Mouse (Mus musculus): ENCODE measurements around the gene Fhit. TPM values are rescaled to one million over a fixed set of nuclear protein-coding genes. Genes with fewer than 3 reads are reported as not detected.

The Fhit gene
- polyA plus RNA-seq, 1 experiment from 2014 or later = 6.7 TPM

DNA sequence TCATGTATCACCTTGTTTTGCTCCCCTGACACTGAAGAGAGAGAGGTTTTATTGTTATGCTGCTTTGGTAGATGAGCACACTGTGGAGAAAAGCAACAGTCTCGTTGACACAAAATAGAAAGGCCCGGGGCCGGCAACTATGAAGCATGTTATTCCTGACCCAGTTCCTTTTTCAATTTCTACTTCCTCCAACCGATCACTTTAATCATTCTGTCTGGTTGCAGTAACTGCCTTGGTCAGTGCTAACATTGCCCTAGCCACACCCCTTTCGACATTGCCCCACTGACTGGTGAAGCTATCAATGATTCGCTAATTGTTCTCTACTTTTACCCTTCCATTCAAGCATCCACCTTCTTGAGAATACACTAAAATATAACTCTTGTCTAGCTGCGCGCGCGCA is 1028.0 kb downstream of the Fhit start:
- Histone ChIP-seq H3K36me3 (no peaks in the 10 kb centered on the region), H3K4me3 (no peak overlapping the region), H3K27me3 (no peaks in the 10 kb centered on the region), H3K27ac (replicated peaks) (no peak overlapping the region), H3K4me2 (replicated peaks) (no peak overlapping the region), H3K9me3 (no peaks in the 10 kb centered on the region), H3K9ac (replicated peaks) (no peak overlapping the region), H3K4me1 (no peaks in the 10 kb centered on the region)
- 93% methylated on average over 10 of the region's 10 CpGs for WGBS
- no peak for ATAC-seq (ENCODE audit: low FRiP score, low read depth)

DNA sequence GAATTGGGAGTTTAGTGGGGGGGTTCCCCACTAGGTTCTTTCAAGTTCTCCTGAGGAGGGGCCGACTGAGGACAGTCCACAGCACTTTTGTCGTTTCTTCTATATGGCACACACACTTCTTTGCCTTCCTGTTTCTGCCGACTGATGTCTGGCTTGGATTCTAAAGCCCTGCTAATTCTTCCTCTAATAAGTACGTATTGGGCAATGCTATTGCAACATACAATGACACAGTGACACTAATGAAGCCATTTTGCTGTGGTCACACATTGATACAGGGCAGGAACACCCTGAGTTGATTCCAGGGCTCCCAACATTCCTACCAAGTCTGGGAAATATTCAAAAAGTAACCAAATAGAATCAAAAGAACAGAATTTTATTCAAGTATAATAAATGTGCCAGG is 1032.2 kb downstream of the Fhit start:
- Histone ChIP-seq H3K4me3 (no peak overlapping the region), H3K4me2 (replicated peaks) (no peak overlapping the region), H3K9me3 (no peaks in the 10 kb centered on the region), H3K27ac (replicated peaks) (no peak overlapping the region), H3K4me1 (no peaks in the 10 kb centered on the region), H3K36me3 (no peaks in the 10 kb centered on the region), H3K27me3 (no peaks in the 10 kb centered on the region), H3K9ac (replicated peaks) (no peak overlapping the region)
- no peak for ATAC-seq (ENCODE audit: low FRiP score, low read depth)
- 88% methylated on average over 4 of the region's 4 CpGs for WGBS

DNA sequence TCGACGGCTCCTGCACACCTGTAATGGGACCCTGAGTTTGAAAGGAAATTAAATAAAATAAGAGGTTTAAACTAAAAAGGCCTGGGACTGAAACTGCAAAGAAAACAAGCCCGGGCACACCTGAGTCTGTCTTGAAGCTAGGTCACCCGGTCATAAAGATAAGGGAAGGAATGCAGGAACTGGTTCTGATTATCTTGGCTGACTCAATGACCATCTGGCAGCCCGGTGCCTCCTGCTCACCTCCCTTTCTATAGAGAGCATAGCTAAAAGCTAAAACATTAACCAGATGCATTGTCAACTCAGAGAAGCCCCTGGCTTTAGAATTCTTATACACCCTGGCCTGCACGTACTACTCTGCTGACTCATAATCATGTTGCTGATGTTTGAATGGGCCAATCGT is 1032.7 kb downstream of the Fhit start:
- Histone ChIP-seq H3K27ac (replicated peaks) (no peak overlapping the region), H3K9me3 (no peaks in the 10 kb centered on the region), H3K9ac (replicated peaks) (no peak overlapping the region), H3K36me3 (no peaks in the 10 kb centered on the region), H3K4me3 (no peak overlapping the region), H3K4me2 (replicated peaks) (no peak overlapping the region), H3K4me1 (no peaks in the 10 kb centered on the region), H3K27me3 (no peaks in the 10 kb centered on the region)
- ATAC-seq (ENCODE audit: low FRiP score, low read depth) = no peak
- WGBS = 88% methylated on average over 7 of the region's 7 CpGs

DNA sequence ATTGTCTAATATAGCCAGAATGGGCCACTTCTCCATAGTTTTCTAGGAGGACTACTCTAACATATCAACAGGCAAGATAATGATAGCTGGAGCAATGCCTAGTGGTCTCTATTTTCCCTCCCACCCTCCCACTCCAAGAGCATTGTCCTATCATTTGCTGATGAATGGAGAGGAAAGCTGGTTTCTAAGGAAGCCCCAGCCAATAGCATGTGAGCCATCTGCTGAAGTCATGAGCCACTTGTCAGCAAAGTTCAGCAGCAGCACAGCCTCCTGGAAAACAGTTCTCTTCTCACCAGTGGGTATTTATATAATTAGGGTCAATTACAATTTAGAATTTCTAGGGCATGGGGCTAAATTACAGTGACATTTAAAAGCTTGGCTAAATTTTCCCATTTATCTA is 1035.3 kb downstream of the Fhit start:
- no peak overlapping the region for H3K27ac ChIP-seq (replicated peaks)
- no peak overlapping the region for H3K4me3 ChIP-seq
- no peaks in the 10 kb centered on the region for H3K4me1 ChIP-seq
- no peaks in the 10 kb centered on the region for H3K9me3 ChIP-seq
- no peaks in the 10 kb centered on the region for H3K27me3 ChIP-seq
- no peaks in the 10 kb centered on the region for H3K36me3 ChIP-seq
- ATAC-seq (ENCODE audit: low FRiP score, low read depth) = no peak
- H3K9ac ChIP-seq (replicated peaks) = no peak overlapping the region
- no peak overlapping the region for H3K4me2 ChIP-seq (replicated peaks)

DNA sequence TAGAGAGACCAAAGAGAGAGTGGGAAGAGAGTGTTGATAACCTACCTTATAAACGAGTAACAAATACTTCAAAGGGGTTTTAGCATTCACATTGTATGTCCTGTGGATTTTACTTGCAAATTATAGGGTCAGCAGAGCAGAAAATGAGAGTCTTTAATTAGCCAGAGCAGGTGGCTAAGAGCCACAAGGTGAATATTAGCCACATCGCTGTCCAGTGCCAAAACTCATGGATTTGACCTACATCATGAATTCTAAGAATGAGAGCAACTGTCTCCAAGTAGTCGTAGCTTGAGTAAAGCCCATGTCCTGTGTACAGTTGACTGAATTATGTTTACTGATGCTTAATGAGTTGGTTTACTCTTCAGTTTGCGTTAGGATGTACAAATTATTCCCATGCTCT is 1039.7 kb downstream of the Fhit start:
- 78% methylated on average over 4 of the region's 4 CpGs for WGBS
- no peaks in the 10 kb centered on the region for H3K27me3 ChIP-seq
- H3K9me3 ChIP-seq = no peaks in the 10 kb centered on the region
- H3K4me1 ChIP-seq = no peaks in the 10 kb centered on the region
- H3K27ac ChIP-seq (replicated peaks) = no peak overlapping the region
- no peaks in the 10 kb centered on the region for H3K36me3 ChIP-seq
- no peak overlapping the region for H3K9ac ChIP-seq (replicated peaks)
- H3K4me3 ChIP-seq = no peak overlapping the region
- no peak for ATAC-seq (ENCODE audit: low FRiP score, low read depth)
- H3K4me2 ChIP-seq (replicated peaks) = no peak overlapping the region

DNA sequence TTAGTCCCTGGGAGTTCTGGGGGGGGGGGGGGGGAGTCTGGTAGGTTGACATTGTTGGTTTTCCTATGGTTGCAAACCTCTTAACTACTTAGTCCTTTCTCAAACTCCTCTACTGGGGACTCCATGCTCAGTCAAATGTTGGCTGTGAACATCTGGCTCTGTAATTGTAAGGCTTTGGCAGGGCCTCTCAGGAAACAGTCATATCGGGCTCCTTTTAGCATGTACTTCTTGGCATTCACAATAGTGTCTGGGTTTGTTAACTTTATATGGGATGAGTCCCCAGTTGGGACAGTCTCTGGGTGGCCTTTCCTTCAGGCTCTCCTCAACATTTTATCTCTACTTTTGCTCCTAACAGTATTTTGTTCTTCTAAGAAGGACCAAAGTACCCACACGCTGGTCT is 1065.6 kb downstream of the Fhit start:
- no peaks in the 10 kb centered on the region for H3K4me1 ChIP-seq
- WGBS = 94% methylated on average over 2 of the region's 2 CpGs
- H3K9me3 ChIP-seq = no peaks in the 10 kb centered on the region
- no peaks in the 10 kb centered on the region for H3K27me3 ChIP-seq
- no peak overlapping the region for H3K9ac ChIP-seq (replicated peaks)
- no peak overlapping the region for H3K4me3 ChIP-seq
- no peak overlapping the region for H3K27ac ChIP-seq (replicated peaks)
- no peak overlapping the region for H3K4me2 ChIP-seq (replicated peaks)
- no peaks in the 10 kb centered on the region for H3K36me3 ChIP-seq
- no peak for ATAC-seq (ENCODE audit: low FRiP score, low read depth)

DNA sequence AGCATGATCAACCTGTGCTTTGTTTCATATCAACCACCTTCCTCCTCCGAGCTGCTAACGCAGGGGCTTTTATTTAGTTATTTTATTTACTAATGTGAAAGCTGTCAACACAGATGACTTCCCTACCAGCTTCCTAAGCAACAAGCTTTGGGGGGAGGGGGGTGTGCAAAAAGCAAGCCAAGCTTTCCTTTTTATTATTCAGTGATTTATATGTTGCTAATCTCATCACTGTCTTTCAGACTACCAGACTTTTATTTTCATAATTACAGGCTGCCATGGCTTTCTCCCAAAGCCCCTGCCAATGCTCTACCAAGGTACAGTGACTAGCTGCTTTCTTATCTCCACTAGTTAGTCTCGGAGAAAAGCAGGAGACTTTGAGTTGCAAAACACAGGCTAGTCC is 1082.8 kb downstream of the Fhit start:
- Histone ChIP-seq H3K27me3 (no peaks in the 10 kb centered on the region), H3K4me2 (replicated peaks) (no peak overlapping the region), H3K9me3 (no peaks in the 10 kb centered on the region), H3K36me3 (no peaks in the 10 kb centered on the region), H3K9ac (replicated peaks) (no peak overlapping the region), H3K4me3 (no peak overlapping the region), H3K27ac (replicated peaks) (no peak overlapping the region), H3K4me1 (no peaks in the 10 kb centered on the region)
- WGBS = 81% methylated on average over 3 of the region's 3 CpGs
- ATAC-seq (ENCODE audit: low FRiP score, low read depth) = no peak

DNA sequence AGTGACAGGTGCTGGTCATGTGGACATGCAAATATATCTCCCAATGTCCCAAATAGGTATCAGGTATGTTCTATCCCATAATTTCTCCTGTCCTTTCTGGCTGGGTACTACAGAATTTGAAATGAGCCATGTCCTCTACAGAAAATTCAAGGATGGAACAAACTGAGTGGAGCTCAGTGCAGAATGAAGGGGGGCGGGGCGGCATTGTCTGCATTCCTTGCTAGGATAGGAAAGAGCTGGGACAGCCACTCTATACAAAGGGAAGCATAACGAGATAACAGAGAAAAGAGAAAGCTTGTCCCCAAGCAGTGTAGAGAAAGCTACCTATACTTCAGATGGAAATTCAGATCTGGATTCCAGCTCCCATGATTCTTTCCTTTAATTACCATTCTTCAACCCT is 1111.9 kb downstream of the Fhit start:
- no peak for ATAC-seq (ENCODE audit: low FRiP score, low read depth)
- Histone ChIP-seq H3K9ac (replicated peaks) (no peak overlapping the region), H3K36me3 (no peaks in the 10 kb centered on the region), H3K27ac (replicated peaks) (no peak overlapping the region), H3K4me1 (no peaks in the 10 kb centered on the region), H3K4me3 (no peak overlapping the region), H3K27me3 (no peaks in the 10 kb centered on the region), H3K4me2 (replicated peaks) (no peak overlapping the region), H3K9me3 (no peaks in the 10 kb centered on the region)
- WGBS = 67% methylated on average over 3 of the region's 3 CpGs

DNA sequence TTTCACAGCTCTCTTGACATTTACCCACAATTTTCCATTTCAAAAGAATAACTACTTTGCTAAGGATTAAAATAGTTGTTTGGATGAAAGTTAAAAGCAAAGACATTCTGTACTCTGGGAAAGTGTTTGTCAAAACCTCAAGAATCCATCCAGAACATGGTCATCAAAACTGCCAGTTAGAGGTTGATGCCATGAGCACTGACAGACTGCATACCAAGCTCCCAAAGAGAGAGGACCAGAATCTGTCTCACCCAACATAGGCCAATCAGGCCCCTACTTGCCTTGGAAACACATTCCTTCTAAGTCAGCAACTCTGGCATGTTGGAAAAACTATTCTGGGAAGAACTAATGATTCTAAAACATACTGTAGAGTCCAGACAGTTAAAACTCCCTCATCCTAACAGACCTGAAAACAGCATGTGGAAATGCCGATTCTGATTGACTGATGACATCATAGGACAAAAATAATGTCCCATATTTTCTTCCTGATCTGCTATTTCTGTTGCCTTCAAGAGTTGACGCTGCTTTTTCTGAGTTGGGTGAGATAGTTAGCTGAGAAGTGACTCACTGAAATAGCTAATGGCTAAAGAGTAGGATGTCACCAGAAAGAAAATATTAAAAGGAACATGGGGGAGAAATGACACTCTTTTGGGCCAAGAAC is 1114.6 kb downstream of the Fhit start:
- Histone ChIP-seq H3K27ac (replicated peaks) (no peak overlapping the region), H3K4me1 (no peaks in the 10 kb centered on the region), H3K4me2 (replicated peaks) (no peak overlapping the region), H3K27me3 (no peaks in the 10 kb centered on the region), H3K36me3 (no peaks in the 10 kb centered on the region), H3K9me3 (no peaks in the 10 kb centered on the region), H3K4me3 (no peak overlapping the region), H3K9ac (replicated peaks) (no peak overlapping the region)
- ATAC-seq (ENCODE audit: low FRiP score, low read depth) = no peak
- 95% methylated on average over 2 of the region's 2 CpGs for whole genome bisulfite sequencing

DNA sequence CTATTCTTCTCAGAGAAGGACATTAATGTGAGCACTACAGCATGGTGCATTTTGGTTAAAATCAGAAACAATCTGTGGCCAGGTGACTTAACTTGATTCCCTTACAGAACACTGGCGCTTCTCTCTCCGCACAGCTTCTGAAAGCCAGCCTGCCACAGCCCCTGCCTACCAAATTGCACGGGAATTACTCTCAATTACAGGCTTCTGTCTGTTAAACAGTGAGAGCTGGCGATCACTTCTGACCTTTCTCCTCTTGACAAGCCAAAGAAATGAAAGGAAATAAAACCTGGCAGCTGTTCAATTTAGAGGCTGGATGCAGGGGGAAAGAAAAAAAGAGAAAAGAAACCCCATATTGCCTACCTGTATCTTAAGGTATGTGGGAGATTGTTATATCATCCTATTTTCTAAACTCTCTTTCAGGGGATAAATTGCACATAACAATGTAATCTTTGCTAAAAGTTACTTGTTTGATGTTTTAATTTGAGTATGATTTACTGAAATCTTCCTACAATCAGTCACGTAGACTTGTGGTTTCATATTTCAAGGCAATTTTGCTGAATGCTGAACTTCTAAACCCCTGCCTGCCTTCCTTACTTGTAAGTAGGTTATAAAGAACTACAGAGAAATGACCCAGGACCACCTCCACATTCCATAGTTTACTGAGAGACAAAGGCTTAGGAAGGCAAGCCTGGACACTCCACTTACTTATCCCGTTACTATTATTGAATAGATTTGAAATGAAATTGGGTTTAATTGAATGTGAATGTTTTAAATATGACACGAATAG is 1115.3 kb downstream of the Fhit start:
- H3K9ac ChIP-seq (replicated peaks) = no peak overlapping the region
- no peaks in the 10 kb centered on the region for H3K9me3 ChIP-seq
- WGBS = 15% methylated on average over 7 of the region's 7 CpGs
- H3K4me1 ChIP-seq = no peaks in the 10 kb centered on the region
- no peaks in the 10 kb centered on the region for H3K36me3 ChIP-seq
- ATAC-seq (ENCODE audit: low FRiP score, low read depth) = no peak
- no peak overlapping the region for H3K4me3 ChIP-seq
- H3K27ac ChIP-seq (replicated peaks) = no peak overlapping the region
- H3K4me2 ChIP-seq (replicated peaks) = no peak overlapping the region
- H3K27me3 ChIP-seq = no peaks in the 10 kb centered on the region

DNA sequence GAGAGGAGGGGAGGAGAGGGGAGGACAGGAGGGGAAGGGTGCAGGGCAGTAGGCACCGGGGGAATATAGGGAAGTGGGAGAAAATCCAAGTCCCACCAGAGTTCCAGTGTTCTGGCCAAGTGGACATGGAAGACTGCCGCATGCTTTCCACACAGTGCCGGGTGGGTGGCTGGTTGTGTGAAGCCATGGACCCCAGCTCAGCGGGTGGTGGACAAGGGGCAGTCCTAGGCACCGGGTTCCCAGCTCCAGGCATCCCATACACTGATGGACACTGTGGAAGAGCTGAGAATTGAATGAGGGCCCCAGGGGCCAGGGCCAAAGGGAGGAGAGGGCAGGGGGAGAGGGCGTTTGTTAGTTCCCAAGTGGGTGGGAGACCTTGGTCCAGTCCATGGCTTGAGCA is 1123.8 kb downstream of the Fhit start:
- Histone ChIP-seq H3K27me3 (peaks cover 11% of the 10 kb centered on the region), H3K27ac (replicated peaks) (no peak overlapping the region), H3K4me3 (no peak overlapping the region), H3K36me3 (no peaks in the 10 kb centered on the region), H3K9ac (replicated peaks) (no peak overlapping the region), H3K4me1 (peaks cover 5% of the 10 kb centered on the region; the same call in 1 of the 2 replicates), H3K4me2 (replicated peaks) (no peak overlapping the region), H3K9me3 (no peaks in the 10 kb centered on the region)
- no peak for ATAC-seq (ENCODE audit: low FRiP score, low read depth)
- WGBS = 88% methylated on average over 6 of the region's 6 CpGs

DNA sequence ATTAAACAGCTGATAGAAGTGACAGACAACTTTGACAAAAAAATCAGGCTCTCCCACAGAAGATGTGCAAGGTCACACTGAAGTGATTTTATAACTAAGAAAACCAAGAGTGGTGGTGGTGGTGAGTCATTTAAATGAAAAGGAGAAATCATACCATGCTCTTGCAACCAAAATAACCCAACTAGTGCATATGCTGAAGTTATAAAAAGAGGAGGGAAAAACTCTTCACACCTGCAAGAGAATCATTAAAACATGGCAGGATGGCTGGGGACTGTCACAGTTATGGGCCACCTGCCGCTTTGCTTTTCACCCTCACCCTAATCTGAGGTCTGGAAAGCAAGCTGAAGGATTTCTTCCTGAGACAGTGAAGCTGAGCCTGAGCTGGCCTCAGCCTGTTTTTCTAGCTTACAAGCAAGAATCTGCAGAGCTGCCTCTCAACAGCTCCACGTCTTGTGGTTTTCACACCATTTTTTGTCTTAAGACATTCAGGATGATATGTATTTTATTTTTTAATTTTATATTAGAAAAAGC is 1125.1 kb downstream of the Fhit start:
- Histone ChIP-seq H3K27me3 (peaks cover 11% of the 10 kb centered on the region), H3K9ac (replicated peaks) (no peak overlapping the region), H3K27ac (replicated peaks) (no peak overlapping the region), H3K4me3 (no peak overlapping the region), H3K4me2 (replicated peaks) (no peak overlapping the region), H3K9me3 (no peaks in the 10 kb centered on the region), H3K36me3 (no peaks in the 10 kb centered on the region), H3K4me1 (peaks cover 5% of the 10 kb centered on the region; the same call in 1 of the 2 replicates)
- 57% methylated on average over 2 of the region's 2 CpGs for WGBS
- no peak for ATAC-seq (ENCODE audit: low FRiP score, low read depth)
